Mouse (Mus musculus): ENCODE measurements around the gene Sh2d5. TPM values are rescaled to one million over a fixed set of nuclear protein-coding genes. Genes with fewer than 3 reads are reported as not detected.

Sh2d5 gene
- total RNA-seq, 2 experiments from 2014 or later, result 17.1 to 18.2 TPM

GRCm38 (mm10) chr4:138258663-138259062 lies 8.5 kb downstream of the Sh2d5 start:
- DNase-seq, result no peak
- intact Hi-C loops (cut with DNase I), result no loop called here

GRCm38 (mm10) chr4:138259482-138259881 lies 9.3 kb downstream of the Sh2d5 start:
- no peak for DNase-seq
- intact Hi-C loops (cut with DNase I), result no loop called here

GRCm38 (mm10) chr4:138261843-138262681 lies 11.9 kb downstream of the Sh2d5 start:
- DNase-seq, result peak; percentile 92
- intact Hi-C loops (cut with DNase I), result no loop called here

GRCm38 (mm10) chr4:138267869-138268268 lies 17.7 kb downstream of the Sh2d5 start:
- intact Hi-C loops (cut with DNase I), result no loop called here
- no peak for DNase-seq

GRCm38 (mm10) chr4:138272011-138272997 lies 22.1 kb downstream of the Sh2d5 start:
- intact Hi-C loops (cut with DNase I), result no loop called here

GRCm38 (mm10) chr4:138278346-138278745 lies 28.1 kb downstream of the Sh2d5 start:
- intact Hi-C loops (cut with DNase I), result no loop called here
- no peak for DNase-seq

More at GRCm38 (mm10) chr4:138272011-138272997, 22.1 kb downstream of the Sh2d5 start:
- peak; percentile 34 for DNase-seq

GRCm38 (mm10) chr4:138282834-138283233 lies 32.6 kb downstream of the Sh2d5 start:
- intact Hi-C loops (cut with DNase I), result no loop called here

GRCm38 (mm10) chr4:138286411-138286810 lies 36.2 kb downstream of the Sh2d5 start:
- DNase-seq, result no peak
- intact Hi-C loops (cut with DNase I), result no loop called here

More at GRCm38 (mm10) chr4:138282834-138283233, 32.6 kb downstream of the Sh2d5 start:
- DNase-seq, result peak; percentile 72

GRCm38 (mm10) chr4:138288691-138289090 lies 38.5 kb downstream of the Sh2d5 start:
- no peak for DNase-seq
- intact Hi-C loops (cut with DNase I), result no loop called here

- intact Hi-C loops (cut with DNase I), result no loop called here
- DNase-seq, result no peak
These were observed 41.8 kb downstream of the Sh2d5 start for GRCm38 (mm10) chr4:138292028-138292427.

- intact Hi-C loops (cut with DNase I), result no loop called here
- no peak for DNase-seq
These were observed 43.2 kb downstream of the Sh2d5 start for GRCm38 (mm10) chr4:138293261-138293948.

- intact Hi-C loops (cut with DNase I), result no loop called here
These were observed 43.8 kb downstream of the Sh2d5 start for GRCm38 (mm10) chr4:138293949-138294550.

GRCm38 (mm10) chr4:138301271-138301780 lies 51.1 kb downstream of the Sh2d5 start:
- no peak for DNase-seq
- intact Hi-C loops (cut with DNase I), result no loop called here

More at GRCm38 (mm10) chr4:138293949-138294550, 43.8 kb downstream of the Sh2d5 start:
- no peak for DNase-seq

- no peak for DNase-seq
- intact Hi-C loops (cut with DNase I), result no loop called here
These were observed 52.8 kb downstream of the Sh2d5 start for GRCm38 (mm10) chr4:138303011-138303410.

- intact Hi-C loops (cut with DNase I), result no loop called here
These were observed 53.5 kb downstream of the Sh2d5 start for GRCm38 (mm10) chr4:138303742-138304141.

GRCm38 (mm10) chr4:138304340-138305104 lies 54.3 kb downstream of the Sh2d5 start, which contains the start of gene Ddost:
TSS of gene Ddost (plus strand) at chr4:138304730.
- peak; percentile 99 for DNase-seq
- intact Hi-C loops (cut with DNase I), result no loop called here

More at GRCm38 (mm10) chr4:138303742-138304141, 53.5 kb downstream of the Sh2d5 start:
- no peak for DNase-seq

- DNase-seq, result no peak
- intact Hi-C loops (cut with DNase I), result no loop called here
These were observed 56.8 kb downstream of the Sh2d5 start for GRCm38 (mm10) chr4:138307025-138307424.

GRCm38 (mm10) chr4:138307739-138308138 lies 57.5 kb downstream of the Sh2d5 start:
- intact Hi-C loops (cut with DNase I), result no loop called here

More at GRCm38 (mm10) chr4:138307739-138308138, 57.5 kb downstream of the Sh2d5 start:
- no peak for DNase-seq
